Mouse (Mus musculus): ENCODE data around the gene Plrg1.

The Plrg1 gene

GRCm38 (mm10) chr3:83055281-83056038, at the start of gene Plrg1:
TSS of gene Plrg1 (plus strand) at chr3:83055522.
- no peak; the same call in 1 of the 2 replicates for TF ChIP-seq GATA4 (IDR thresholded peaks at IDR 0.05; ENCODE audit: insufficient replicate concordance, low read length)

GRCm38 (mm10) chr3:83007557-83007956, 47.8 kb upstream of the Plrg1 start, which contains the start of gene Fgg:
TSS of gene Fgg (plus strand) at chr3:83007724.
- no peak for TF ChIP-seq GATA4 (IDR thresholded peaks at IDR 0.05; ENCODE audit: insufficient replicate concordance, low read length)

DNA sequence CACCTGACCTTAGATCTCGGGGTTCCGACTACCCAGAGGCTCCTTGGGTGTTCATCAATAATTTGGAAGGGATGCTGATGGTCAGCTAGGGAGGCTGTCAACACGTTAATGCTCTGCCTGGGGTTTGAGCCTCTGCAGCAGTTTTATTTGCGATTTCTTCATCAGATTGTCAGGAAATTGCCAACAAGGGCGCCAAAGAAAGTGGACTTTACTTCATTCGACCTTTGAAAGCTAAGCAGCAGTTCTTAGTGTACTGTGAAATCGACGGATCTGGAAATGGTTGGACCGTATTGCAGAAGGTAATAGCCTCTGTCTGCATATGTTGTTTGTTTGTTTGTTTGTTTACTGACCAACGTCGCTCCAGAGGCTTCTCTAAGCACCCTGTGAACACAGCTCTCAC, 45.0 kb upstream of the Plrg1 start:
- TF ChIP-seq GATA4 (IDR thresholded peaks at IDR 0.05; ENCODE audit: insufficient replicate concordance, low read length): no peak

DNA sequence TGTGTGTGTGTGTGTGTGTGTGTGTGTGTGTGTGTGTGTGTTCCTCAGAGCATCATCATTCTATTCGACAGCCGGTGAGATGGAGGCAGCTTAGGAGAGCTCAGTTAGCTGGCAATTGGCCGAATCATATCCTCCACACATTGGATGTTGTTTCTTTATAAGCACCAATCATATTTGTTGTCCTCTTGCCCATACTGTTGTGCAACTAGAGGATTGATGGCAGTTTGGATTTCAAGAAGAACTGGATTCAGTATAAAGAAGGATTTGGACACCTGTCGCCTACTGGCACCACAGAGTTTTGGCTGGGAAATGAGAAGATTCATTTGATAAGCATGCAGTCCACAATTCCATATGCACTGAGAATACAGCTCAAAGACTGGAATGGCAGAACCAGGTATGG, 44.2 kb upstream of the Plrg1 start:
- TF ChIP-seq GATA4 (IDR thresholded peaks at IDR 0.05; ENCODE audit: insufficient replicate concordance, low read length): peak; percentile 40; the same call in 1 of the 2 replicates

DNA sequence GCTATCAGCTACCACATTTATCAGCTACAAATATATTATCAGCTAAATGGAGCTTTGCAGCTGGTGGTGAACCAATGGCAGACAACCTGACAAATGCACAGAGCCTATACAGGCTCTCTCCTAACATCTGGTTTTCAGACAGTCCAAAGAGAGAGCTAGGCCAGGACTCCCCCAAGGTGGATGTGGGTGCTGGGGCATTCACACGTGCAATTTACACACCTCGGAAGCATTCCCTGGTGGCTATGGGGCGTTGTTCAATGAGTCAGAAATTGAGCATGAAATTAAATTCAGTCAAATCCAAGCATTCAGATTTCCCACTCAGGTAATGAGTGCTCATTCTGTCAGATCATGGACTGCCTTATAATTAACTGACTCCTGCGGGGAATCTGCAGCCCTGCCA, 43.8 kb upstream of the Plrg1 start:
- TF ChIP-seq GATA4 (IDR thresholded peaks at IDR 0.05; ENCODE audit: insufficient replicate concordance, low read length): no peak

DNA sequence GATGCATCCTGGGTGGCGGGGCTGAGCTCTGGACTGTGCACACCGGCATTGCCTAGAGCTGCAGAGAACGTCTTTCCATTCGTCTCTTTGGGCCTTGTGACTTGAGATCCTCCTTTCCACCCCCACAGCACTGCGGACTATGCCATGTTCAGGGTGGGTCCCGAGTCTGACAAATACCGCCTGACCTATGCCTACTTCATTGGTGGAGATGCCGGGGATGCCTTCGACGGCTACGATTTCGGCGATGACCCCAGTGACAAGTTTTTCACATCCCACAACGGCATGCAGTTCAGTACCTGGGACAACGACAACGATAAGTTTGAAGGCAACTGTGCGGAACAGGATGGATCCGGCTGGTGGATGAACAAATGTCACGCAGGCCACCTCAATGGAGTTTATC, 42.7 kb upstream of the Plrg1 start:
- no peak for TF ChIP-seq GATA4 (IDR thresholded peaks at IDR 0.05; ENCODE audit: insufficient replicate concordance, low read length)

GRCm38 (mm10) chr3:83013951-83014350, 41.4 kb upstream of the Plrg1 start:
- no peak for TF ChIP-seq GATA4 (IDR thresholded peaks at IDR 0.05; ENCODE audit: insufficient replicate concordance, low read length)

- no peak for TF ChIP-seq GATA4 (IDR thresholded peaks at IDR 0.05; ENCODE audit: insufficient replicate concordance, low read length)
Measured at GRCm38 (mm10) chr3:83016236-83016635, 39.1 kb upstream of the Plrg1 start.

- TF ChIP-seq GATA4 (IDR thresholded peaks at IDR 0.05; ENCODE audit: insufficient replicate concordance, low read length): peak; percentile 47; the same call in 1 of the 2 replicates
Measured at GRCm38 (mm10) chr3:83020387-83020786, 34.9 kb upstream of the Plrg1 start.

- no peak for TF ChIP-seq GATA4 (IDR thresholded peaks at IDR 0.05; ENCODE audit: insufficient replicate concordance, low read length)
Measured at GRCm38 (mm10) chr3:83021176-83021575, 34.1 kb upstream of the Plrg1 start.

- no peak for TF ChIP-seq GATA4 (IDR thresholded peaks at IDR 0.05; ENCODE audit: insufficient replicate concordance, low read length)
Measured at GRCm38 (mm10) chr3:83025036-83025435, 30.3 kb upstream of the Plrg1 start.

DNA sequence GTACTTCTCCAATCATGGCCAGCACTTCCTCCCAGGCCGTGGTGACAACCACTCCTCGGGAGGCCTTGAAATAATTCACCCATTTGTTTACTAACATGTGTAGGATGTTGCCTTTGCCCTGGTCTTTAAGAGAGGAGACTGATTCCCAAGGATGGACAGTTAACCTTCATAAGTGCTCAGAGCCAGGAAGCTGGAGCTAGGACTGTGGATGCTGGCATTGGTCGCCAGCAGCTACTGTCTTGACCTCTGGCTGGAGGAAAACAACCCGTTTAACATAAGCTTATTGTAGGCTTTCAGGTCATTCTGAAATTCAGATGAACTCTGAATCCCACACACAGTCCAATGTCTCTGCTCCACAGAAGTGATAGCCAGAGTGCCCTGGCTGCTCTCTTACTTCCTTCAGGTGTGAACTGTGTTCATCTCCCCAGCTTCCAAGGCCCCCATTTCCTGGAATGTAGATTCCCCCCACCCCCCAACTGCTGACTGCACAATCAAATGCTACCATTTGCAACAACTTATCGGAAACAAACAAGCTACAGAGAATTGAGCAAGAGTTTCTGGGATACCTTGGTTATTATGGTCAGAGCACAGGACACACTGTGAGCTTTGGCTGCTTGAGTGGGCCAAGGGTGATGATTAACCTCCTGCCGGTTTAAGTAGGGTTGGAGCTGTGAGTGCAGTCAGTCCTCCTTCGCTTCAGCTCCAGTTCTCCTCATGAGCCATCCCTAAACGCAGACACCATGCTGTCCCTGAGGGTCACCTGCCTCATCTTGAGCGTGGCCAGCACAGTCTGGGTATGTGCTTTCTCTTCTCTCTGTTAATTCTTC, 29.6 kb upstream of the Plrg1 start, which contains the start of gene Fga:
Fga (plus strand) TSS at position 602 of the 827 bp plus-strand sequence.
- TF ChIP-seq GATA4 (IDR thresholded peaks at IDR 0.05; ENCODE audit: insufficient replicate concordance, low read length): no peak

- TF ChIP-seq GATA4 (IDR thresholded peaks at IDR 0.05; ENCODE audit: insufficient replicate concordance, low read length): no peak
Measured at GRCm38 (mm10) chr3:83027546-83028251, 27.6 kb upstream of the Plrg1 start.

DNA sequence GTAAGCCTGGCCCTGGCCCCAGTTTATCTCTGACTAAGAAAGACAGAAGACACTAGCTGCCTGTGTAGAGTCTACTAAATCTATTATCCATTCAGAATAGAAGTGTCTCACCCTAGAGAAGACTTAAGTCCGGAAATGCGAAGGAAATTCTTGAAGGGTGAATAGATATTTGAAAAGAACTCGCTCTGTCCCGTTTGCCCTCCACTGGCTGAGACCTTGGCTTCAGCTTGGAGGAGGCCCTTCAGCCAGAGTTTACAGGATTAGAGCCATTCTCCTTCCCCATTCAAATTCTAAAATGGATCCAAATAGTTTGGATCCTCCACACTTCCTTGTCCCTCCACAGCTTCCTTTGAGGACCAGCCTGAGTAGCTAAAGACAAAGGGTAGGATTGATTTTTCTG, 25.0 kb upstream of the Plrg1 start:
- no peak for TF ChIP-seq GATA4 (IDR thresholded peaks at IDR 0.05; ENCODE audit: insufficient replicate concordance, low read length)

- no peak for TF ChIP-seq GATA4 (IDR thresholded peaks at IDR 0.05; ENCODE audit: insufficient replicate concordance, low read length)
Measured at GRCm38 (mm10) chr3:83032746-83033308, 22.5 kb upstream of the Plrg1 start.
